Mouse (Mus musculus): ENCODE data around the gene Ndufa8.

Gene Ndufa8

GRCm38 (mm10) chr2:36048748-36049566 is at the start of gene Ndufa8, which contains the start of gene Morn5:
Gene Ndufa8, minus strand, starts transcription at chr2:36049406.
Gene Morn5, plus strand, starts transcription at chr2:36049458.
- DNase-seq (ENCODE audit: low read depth, low spot score) = peak; percentile 97

DNA sequence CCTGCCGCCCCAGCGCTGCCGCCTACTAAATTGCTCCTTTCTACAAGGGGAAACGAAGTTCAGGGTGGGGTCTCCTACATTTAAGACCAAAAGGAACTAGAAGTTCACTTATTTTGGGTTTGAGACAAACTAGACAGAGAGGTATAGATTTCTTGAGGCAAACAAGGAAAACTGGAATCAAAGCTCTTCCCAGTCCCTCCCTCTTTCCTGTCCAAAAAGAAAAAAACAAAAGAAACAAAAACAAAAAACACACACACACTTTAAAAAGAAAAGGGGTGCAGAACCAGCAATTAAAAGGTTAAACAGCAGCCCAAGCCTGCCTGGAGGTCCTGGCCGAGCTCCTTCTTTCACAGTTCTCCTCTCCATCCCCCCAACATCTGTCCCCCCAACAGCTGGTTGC is 48.8 kb upstream of the Ndufa8 start:
- DNase-seq (ENCODE audit: low read depth, low spot score) = no peak

DNA sequence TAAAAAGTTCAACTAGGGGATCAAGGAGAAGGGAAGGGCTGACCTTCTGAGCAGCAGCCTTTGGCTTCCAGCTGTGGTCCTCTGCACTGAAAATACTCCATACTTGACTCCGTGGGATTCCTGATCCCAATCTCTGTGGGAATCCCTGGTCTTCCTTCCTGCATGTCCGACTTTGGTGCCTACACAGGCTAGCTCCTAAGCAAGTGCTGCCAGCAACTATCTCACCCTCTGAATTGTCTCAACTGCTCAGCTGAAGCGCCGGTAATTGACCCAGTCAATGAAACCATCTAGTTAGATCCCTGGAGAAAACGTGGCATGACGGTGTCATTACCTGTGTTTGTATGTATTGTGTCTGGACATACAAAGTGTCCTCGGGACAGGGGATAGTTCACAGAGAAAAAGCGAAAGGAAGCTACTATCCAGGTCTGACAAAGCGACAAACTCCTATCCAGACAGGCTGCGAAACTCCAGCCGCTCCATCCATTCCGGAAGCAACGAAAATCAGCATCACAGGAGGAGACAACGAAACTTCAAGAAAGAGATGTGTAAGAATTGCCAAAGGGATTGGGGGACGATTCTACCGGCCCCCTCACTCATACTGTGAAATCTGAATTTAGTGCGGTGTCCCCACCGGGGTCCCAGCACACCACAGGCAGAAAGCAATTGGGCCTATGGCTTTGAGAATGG is 48.1 kb upstream of the Ndufa8 start:
- DNase-seq (ENCODE audit: low read depth, low spot score) = no peak

DNA sequence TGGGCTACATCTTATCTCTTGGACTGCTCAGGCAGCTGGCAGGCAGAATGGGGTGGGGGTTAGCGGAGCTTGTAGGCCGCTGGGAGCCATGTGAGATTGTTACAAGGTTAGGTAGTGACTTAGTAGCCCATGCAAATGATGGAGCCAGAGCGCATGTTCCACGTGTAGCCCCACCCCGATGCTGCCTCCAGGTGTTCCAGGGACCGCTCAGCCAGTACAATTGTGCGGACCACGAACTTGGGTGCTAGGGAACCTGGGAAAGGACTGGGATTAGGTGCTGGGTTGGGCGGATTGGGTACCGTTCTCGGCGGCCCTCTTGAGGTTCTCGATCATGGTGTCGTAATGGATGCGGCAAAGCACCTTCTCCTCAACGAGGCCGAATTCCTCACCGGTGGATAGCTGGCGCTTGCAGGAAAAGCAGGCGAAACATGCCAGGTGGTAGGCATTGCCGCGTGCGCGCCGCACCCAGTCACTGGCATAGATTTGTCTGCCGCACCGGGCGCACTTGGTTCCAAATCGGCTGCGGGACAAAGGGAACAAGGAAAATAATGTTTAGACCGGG is 44.8 kb upstream of the Ndufa8 start:
- DNase-seq (ENCODE audit: low read depth, low spot score) = no peak

DNA sequence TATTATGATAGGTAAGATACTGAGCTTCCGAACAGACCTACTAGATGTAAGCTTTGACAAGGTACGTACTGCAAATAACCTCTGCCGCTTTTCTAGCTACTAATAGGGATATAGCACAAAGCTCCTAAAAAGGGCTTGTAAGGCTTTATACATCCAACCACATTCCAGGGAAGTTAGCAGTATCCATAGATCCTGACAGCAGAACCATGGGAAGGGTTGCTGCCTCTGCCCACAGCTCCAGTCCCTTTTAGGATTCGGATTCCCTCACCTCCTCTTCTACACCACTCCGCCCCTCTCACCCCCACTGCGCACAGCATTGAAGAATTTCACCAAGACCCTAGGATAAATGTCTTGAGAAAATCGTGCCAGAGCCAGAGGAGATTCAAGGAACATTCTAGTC is 44.1 kb upstream of the Ndufa8 start:
- DNase-seq (ENCODE audit: low read depth, low spot score) = no peak

DNA sequence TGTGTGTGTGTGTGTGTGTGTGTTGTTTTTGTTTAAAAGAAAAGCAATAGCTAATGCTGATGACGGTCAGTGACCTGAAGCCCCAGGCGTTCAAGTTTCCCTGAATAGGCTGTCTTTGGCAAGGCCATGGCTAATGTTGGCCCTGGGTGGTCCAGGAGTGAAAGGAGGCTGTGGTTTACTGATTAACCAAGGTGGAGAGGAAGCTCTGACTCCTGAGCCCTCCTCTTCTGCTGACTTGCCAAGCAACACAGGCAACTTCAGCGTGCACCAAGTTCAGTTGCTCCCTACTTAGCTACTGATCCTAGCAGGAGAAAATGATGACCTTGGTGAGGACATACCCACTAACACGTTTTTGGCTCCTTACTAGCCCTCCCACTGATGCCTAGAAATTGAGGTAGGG is 43.5 kb upstream of the Ndufa8 start:
- no peak for DNase-seq (ENCODE audit: low read depth, low spot score)

GRCm38 (mm10) chr2:36090853-36091741 is 41.9 kb upstream of the Ndufa8 start:
- peak; percentile 97 for DNase-seq (ENCODE audit: low read depth, low spot score)

DNA sequence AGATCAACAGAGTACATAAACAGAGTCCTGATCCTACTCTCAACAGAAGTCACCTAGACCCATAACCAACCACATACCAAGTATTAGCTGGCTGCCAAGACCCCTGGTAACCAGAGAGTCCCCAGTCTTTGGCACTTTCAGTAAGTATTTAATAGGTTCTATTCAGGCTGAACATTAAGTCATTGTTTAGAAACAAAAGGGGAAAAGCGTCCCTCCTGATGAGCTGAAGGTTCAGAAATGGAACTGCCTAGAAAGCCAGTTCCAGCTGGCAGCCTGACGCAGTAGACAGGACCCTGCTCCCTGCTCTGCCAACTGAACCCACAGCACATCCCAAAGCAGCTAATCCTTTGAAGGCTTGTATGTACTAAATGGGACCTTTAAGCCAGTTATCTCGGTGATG is 40.0 kb upstream of the Ndufa8 start:
- no peak for DNase-seq (ENCODE audit: low read depth, low spot score)

GRCm38 (mm10) chr2:36085041-36085440 is 35.8 kb upstream of the Ndufa8 start:
- DNase-seq (ENCODE audit: low read depth, low spot score) = no peak

- no peak for DNase-seq (ENCODE audit: low read depth, low spot score)
Observed at GRCm38 (mm10) chr2:36082802-36083580, 33.8 kb upstream of the Ndufa8 start.

- no peak for DNase-seq (ENCODE audit: low read depth, low spot score)
Observed at GRCm38 (mm10) chr2:36081446-36081845, 32.2 kb upstream of the Ndufa8 start.

- DNase-seq (ENCODE audit: low read depth, low spot score) = no peak
Observed at GRCm38 (mm10) chr2:36077160-36077761, 28.1 kb upstream of the Ndufa8 start.

DNA sequence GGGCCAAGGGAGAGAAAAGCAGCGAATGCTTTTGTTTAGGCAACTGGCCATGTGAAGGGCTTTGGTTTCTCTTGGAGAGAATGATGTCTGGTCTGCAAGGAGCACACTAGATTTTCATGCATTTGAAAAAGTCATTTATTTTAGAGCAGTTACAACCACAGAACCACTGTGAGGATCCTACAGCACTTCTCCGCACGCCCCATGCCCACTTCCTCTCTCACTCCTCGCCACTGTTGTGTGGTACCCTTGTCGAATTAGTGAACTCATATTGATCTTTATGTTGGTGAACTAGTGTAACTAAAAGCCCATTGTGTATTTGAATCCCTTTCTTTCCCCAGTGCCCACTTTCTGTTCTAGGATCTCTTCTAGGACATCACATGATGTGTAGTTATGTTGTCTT is 26.0 kb upstream of the Ndufa8 start:
- DNase-seq (ENCODE audit: low read depth, low spot score) = no peak

DNA sequence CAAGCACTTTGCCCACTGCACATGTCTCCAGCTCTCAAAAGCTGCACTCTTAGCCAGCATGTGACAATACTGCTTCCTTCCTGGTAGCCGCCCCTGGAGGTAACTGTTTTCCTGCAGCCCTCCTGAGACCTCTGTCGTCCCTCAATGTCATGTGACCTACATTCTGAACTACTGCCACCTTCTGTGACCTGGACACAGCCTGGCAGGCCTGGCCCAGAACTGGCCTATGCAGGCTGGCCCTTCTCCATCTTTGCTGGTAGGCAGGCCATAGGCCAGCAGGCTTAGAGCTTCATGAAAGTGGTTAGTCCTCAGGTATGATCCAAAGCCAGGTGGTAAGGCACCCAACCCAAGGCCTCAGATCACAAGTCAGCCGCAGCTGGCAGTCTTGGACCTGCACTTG is 24.6 kb upstream of the Ndufa8 start:
- DNase-seq (ENCODE audit: low read depth, low spot score) = no peak

DNA sequence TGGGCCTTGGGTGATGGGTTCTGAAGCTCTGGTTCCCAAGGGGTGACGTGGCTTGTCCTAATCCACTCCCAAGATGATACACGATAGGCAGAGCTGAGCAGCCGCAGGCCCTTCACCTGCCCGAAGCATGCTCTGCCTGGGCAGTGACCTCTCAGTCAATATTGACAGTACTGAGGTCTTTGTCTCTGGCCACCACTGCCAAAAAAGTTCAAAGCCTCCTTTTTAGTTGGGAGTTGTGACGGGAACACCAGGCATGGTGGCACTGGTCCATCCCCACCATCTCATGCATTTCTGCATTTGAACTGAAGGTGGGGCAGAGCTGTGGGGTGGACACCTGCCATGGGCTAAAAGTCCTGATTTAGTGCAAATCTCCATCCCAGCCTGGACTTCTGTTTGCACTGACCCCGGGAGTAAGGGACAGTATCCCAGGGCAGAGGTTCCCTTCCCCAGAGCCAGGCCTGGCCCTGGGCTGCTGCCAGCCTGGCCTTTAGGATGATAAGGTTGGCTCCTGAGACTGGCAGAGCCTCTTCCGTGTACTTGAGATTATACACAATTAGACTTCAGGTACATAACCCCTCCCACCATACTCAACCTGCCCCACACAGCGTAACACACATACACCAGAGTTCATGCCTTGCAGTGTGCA is 22.6 kb upstream of the Ndufa8 start:
- DNase-seq (ENCODE audit: low read depth, low spot score) = no peak

DNA sequence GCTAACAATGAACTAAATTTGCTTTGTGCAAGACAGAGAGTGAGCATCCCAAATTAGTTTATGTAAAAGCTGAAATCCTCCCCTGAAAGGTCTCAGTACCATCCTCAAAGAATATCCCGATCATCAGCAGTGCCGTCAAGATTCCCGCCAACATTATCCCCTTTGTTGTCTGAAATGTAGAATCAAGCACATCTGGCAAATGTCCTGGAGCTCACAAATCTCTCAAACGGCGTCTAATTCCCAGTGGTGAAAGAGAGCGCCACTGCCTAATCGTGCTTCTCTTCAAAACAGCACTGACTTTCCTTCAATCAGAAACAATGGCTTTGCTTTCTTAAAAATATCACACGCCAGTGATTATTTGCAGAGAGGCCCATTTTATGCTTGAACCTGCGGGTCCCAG is 17.9 kb upstream of the Ndufa8 start:
- no peak for DNase-seq (ENCODE audit: low read depth, low spot score)

DNA sequence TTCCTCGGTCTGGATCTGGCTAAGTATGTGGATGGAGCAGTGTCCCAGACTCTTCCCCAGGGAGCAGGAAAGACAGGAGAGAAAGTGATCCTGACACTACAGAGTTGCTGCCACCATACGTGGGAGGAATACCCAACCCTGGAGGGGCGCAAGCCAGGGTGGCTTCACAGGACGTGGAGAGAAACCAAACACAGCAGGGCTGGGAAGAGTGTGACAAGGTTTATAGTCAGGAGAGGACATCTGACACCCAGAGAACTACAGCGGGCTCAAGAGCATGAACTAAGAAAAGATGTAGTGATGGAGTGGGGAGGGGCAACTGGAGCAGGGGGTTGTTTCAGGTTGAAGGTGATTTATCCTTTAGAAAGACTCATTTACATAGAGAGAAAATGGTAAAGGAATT is 12.2 kb upstream of the Ndufa8 start:
- no peak for DNase-seq (ENCODE audit: low read depth, low spot score)

GRCm38 (mm10) chr2:36056248-36056647 is 7.0 kb upstream of the Ndufa8 start:
- no peak for DNase-seq (ENCODE audit: low read depth, low spot score)

GRCm38 (mm10) chr2:36053249-36053648 is 4.0 kb upstream of the Ndufa8 start:
- no peak for DNase-seq (ENCODE audit: low read depth, low spot score)

DNA sequence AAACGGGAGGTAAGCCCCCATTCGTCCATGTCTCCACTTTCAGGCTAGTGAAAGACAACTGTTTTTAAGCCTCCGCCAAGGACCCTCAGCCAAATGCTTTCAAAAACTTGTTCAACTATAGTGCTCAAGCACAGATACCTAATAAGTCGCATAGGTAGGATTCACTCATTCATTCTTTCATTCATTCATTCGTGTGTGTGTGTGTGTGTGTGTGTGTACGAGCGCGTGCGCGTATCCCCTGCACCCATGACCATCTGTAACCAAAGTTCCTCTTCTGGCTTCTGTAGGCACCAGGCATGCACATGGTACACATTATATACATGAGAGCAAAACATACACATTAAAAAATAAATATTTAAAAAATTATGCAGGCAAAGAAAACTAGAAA is 355 bp upstream of the Ndufa8 start:
- DNase-seq (ENCODE audit: low read depth, low spot score) = no peak
